Mouse (Mus musculus) stomach, embryonic 14.5 days (tissue): ENCODE results near the gene Cx3cr1. TPM values are rescaled to one million over a fixed set of nuclear protein-coding genes. Genes with fewer than 3 reads are reported as not detected.
A peak's percentile ranks its signal among the peaks of the same experiment; 100 is the strongest.

ENCODE experiments used
- ATAC-seq: fragments of 200-750 bp; cut with Nextera tagmentation; 2 replicates; pipeline ENCODE4 v1.8.0; 2017; ENCODE audit warnings: low read depth, moderate TSS enrichment; ENCODE audit not compliant: insufficient number of reproducible peaks, insufficient read depth, low FRiP score
- H3K27ac ChIP-seq: fragments of 300-500 bp; sonication (generic); 2 replicates; pipeline ENCODE4 v1.5.1; 2014; ENCODE audit warnings: mild to moderate bottlenecking, low read length, moderate library complexity, mixed read lengths
- H3K27me3 ChIP-seq: fragments of 300-500 bp; sonication (generic); 2 replicates; pipeline ENCODE4 v1.6.1; 2014; ENCODE audit warnings: low read length, control low read depth, mixed read lengths; ENCODE audit not compliant: control insufficient read depth, insufficient read depth
- H3K36me3 ChIP-seq: fragments of 300-500 bp; sonication (generic); 2 replicates; pipeline ENCODE4 v1.6.1; 2014; ENCODE audit warnings: mild to moderate bottlenecking, control low read depth, low read length, moderate library complexity, mixed read lengths; ENCODE audit not compliant: control insufficient read depth, insufficient read depth
- H3K4me1 ChIP-seq: fragments of 300-500 bp; sonication (generic); 2 replicates; pipeline ENCODE4 v1.6.1; 2014; ENCODE audit warnings: low read length, control low read depth, mixed read lengths; ENCODE audit not compliant: control insufficient read depth, insufficient read depth
- H3K4me2 ChIP-seq: fragments of 300-500 bp; sonication (generic); replicated peaks from 2 replicates; pipeline ENCODE4 v1.6.1; 2014; ENCODE audit warnings: low read depth, low read length, control low read depth
- H3K4me3 ChIP-seq: fragments of 300-500 bp; sonication (generic); 2 replicates; pipeline ENCODE4 v1.5.1; 2014; ENCODE audit warnings: low read depth, low read length, control low read depth
- H3K9ac ChIP-seq: fragments of 300-500 bp; sonication (generic); replicated peaks from 2 replicates; pipeline ENCODE4 v1.6.1; 2014; ENCODE audit warnings: low read depth, mild to moderate bottlenecking, control low read depth, low read length, moderate library complexity, mixed read lengths
- H3K9me3 ChIP-seq: fragments of 300-500 bp; sonication (generic); 2 replicates; pipeline ENCODE4 v1.6.1; 2016; ENCODE audit warnings: low read depth, low read length, control low read depth; ENCODE audit not compliant: control insufficient read depth
- WGBS: fragments of 180-500 bp; shearing (Covaris S2); extraction: QIAGEN DNeasy Blood & Tissue Kit; methylation state at CpG from one replicate; pipeline ENCODE4 v1.1.7; 2014; 5-methylcytosine and 5-hydroxymethylcytosine counted together
- polyA plus RNA-seq: library from polyadenylated mRNA; unstranded; fragments of >200 nt; fragmentation: Nextera tagmentation; extraction: Ambion mirVana; gene quantifications from 2 replicates; pipeline ENCODE4 v1.2.1, GENCODE M21; 2014

The Cx3cr1 gene
- polyA plus RNA-seq, result 12.9 and 13.7 TPM in 2 replicates

DNA sequence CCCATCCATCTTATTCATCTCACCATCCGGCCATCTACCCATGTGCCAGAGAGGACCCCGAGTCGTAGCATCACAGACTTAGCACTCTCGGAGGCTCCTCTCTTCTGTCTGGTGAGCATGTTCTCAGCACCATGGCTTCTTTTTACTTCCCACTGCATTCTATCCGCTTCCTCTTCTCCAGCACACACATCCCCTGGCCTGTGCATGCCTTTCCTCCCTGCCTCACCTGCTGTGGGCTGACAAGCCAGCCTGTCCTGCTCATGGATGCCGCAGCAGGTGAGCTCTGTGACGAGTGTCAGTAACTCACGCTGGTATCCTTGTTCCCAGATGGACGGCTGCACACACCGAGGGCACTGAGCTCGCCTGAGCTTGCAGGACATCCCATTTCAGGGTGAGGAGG lies at the start of gene Cx3cr1:
Gene Cx3cr1 (minus strand): TSS at position 101 of the 400 bp plus-strand sequence.
- no peak within 1 kb of the TSS for H3K4me3 ChIP-seq
- no peak within 1 kb of the TSS for H3K4me2 ChIP-seq
- 79% methylated on average over 11 of the region's 11 CpGs for WGBS
- no peaks in the 10 kb centered on the region for H3K4me1 ChIP-seq
- no peaks in the 10 kb centered on the region for H3K9me3 ChIP-seq
- H3K27me3 ChIP-seq, result no peaks in the 10 kb centered on the region
- ATAC-seq, result no peak
- H3K9ac ChIP-seq, result no peak within 1 kb of the TSS
- H3K36me3 ChIP-seq, result no peaks in the 10 kb centered on the region
- H3K27ac ChIP-seq, result no peak within 1 kb of the TSS

GRCm38 (mm10) chr9:120118212-120118611 lies 48.5 kb upstream of the Cx3cr1 start:
- H3K4me2 ChIP-seq, result no peak overlapping the region
- no peaks in the 10 kb centered on the region for H3K9me3 ChIP-seq
- 0 out of 2 replicates have a peak, but pooled peaks cover 4% of the 10 kb centered on the region for H3K4me1 ChIP-seq
- no peak overlapping the region for H3K27ac ChIP-seq
- H3K36me3 ChIP-seq, result peaks cover 27% of the 10 kb centered on the region
- WGBS, result 86% methylated on average over 4 of the region's 4 CpGs
- no peak for ATAC-seq
- H3K9ac ChIP-seq, result no peak overlapping the region
- H3K4me3 ChIP-seq, result no peak overlapping the region
- H3K27me3 ChIP-seq, result no peaks in the 10 kb centered on the region

- no peak overlapping the region for H3K4me3 ChIP-seq
- no peaks in the 10 kb centered on the region for H3K27me3 ChIP-seq
- peak overlapping the region; percentile 33; the same call in 1 of the 2 replicates for H3K27ac ChIP-seq
- 73% methylated on average over 8 of the region's 8 CpGs for WGBS
- H3K36me3 ChIP-seq, result peaks cover 18% of the 10 kb centered on the region
- peak; percentile 61 for ATAC-seq
- H3K9me3 ChIP-seq, result no peaks in the 10 kb centered on the region
- no peak overlapping the region for H3K9ac ChIP-seq
- no peak overlapping the region for H3K4me2 ChIP-seq
- 0 out of 2 replicates have a peak, but pooled peaks cover 5% of the 10 kb centered on the region for H3K4me1 ChIP-seq
Measured at GRCm38 (mm10) chr9:120116184-120116624, 46.5 kb upstream of the Cx3cr1 start.

DNA sequence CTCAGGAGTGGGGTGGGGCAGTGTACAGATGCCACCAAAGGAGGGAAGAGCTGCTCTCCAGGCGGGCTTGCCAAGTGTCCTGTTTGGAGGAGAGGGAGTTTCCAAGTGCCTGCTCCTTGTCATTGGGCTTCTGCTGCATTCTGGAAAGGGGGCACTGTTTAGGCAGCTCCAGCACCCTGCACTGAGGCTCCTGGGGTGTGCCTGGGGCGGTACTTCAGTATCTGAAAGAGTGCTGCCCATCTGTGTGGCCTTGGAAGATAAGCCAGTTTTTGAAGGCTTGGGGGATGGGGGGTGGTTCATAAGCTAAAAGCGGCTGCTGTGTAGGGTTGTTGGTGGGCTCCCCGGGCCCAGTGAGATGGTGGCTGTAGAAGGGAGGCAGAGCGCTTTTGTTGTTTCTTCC lies 45.9 kb upstream of the Cx3cr1 start:
- Histone ChIP-seq H3K27ac (no peak overlapping the region; the same call in 1 of the 2 replicates), H3K36me3 (peaks cover 13% of the 10 kb centered on the region), H3K4me3 (no peak overlapping the region), H3K9ac (no peak overlapping the region), H3K27me3 (no peaks in the 10 kb centered on the region), H3K4me2 (no peak overlapping the region), H3K4me1 (0 out of 2 replicates have a peak, but pooled peaks cover 6% of the 10 kb centered on the region), H3K9me3 (no peaks in the 10 kb centered on the region)
- 76% methylated on average over 5 of the region's 5 CpGs for WGBS
- ATAC-seq, result peak; percentile 67; the same call in 1 of the 2 replicates

- Histone ChIP-seq H3K36me3 (peaks cover 4% of the 10 kb centered on the region; the same call in 1 of the 2 replicates), H3K9ac (no peak overlapping the region), H3K9me3 (no peaks in the 10 kb centered on the region), H3K4me1 (0 out of 2 replicates have a peak, but pooled peaks cover 6% of the 10 kb centered on the region), H3K4me3 (no peak overlapping the region), H3K4me2 (no peak overlapping the region), H3K27ac (no peak overlapping the region), H3K27me3 (no peaks in the 10 kb centered on the region)
- WGBS, result 88% methylated on average over 2 of the region's 2 CpGs
- ATAC-seq, result no peak
Measured at GRCm38 (mm10) chr9:120114789-120115151, 45.1 kb upstream of the Cx3cr1 start.

GRCm38 (mm10) chr9:120114051-120114788 lies 44.5 kb upstream of the Cx3cr1 start:
- no peak overlapping the region for H3K4me2 ChIP-seq
- H3K9me3 ChIP-seq, result no peaks in the 10 kb centered on the region
- H3K4me1 ChIP-seq, result 0 out of 2 replicates have a peak, but pooled peaks cover 6% of the 10 kb centered on the region
- ATAC-seq, result no peak
- no peak overlapping the region for H3K4me3 ChIP-seq
- no peaks in the 10 kb centered on the region for H3K27me3 ChIP-seq
- no peak overlapping the region for H3K27ac ChIP-seq
- no peaks in the 10 kb centered on the region; the same call in 1 of the 2 replicates for H3K36me3 ChIP-seq
- no peak overlapping the region for H3K9ac ChIP-seq
- 88% methylated on average over 17 of the region's 17 CpGs for WGBS

DNA sequence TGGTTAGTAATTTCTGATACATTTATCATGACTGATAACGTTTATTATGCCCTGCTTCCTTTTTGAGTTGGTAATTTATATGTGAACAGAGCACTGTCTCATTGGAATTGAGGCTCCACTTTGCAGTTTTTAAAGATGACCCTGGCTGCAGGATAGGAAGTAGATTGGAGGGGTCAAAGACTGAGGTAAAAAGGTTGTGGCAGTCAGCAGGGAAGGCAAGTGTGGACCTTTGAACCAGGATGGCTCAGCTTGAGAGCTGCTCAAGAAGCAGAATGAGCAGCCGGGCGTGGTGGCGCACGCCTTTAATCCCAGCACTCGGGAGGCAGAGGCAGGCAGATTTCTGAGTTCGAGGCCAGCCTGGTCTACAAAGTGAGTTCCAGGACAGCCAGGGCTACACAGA lies 43.8 kb upstream of the Cx3cr1 start:
- Histone ChIP-seq H3K4me1 (0 out of 2 replicates have a peak, but pooled peaks cover 6% of the 10 kb centered on the region), H3K9ac (no peak overlapping the region), H3K27me3 (no peaks in the 10 kb centered on the region), H3K27ac (no peak overlapping the region), H3K4me3 (no peak overlapping the region), H3K36me3 (no peaks in the 10 kb centered on the region; the same call in 1 of the 2 replicates), H3K4me2 (no peak overlapping the region), H3K9me3 (no peaks in the 10 kb centered on the region)
- WGBS, result 91% methylated on average over 6 of the region's 7 CpGs
- ATAC-seq, result no peak

GRCm38 (mm10) chr9:120112472-120112871 lies 42.8 kb upstream of the Cx3cr1 start:
- Histone ChIP-seq H3K4me2 (no peak overlapping the region), H3K4me3 (no peak overlapping the region), H3K9me3 (no peaks in the 10 kb centered on the region), H3K9ac (no peak overlapping the region), H3K36me3 (no peaks in the 10 kb centered on the region; the same call in 1 of the 2 replicates), H3K27ac (no peak overlapping the region), H3K27me3 (no peaks in the 10 kb centered on the region), H3K4me1 (0 out of 2 replicates have a peak, but pooled peaks cover 6% of the 10 kb centered on the region)
- no peak for ATAC-seq
- WGBS, result 93% methylated on average over 6 of the region's 6 CpGs
